ENCODE assay signal across 9 mouse cellular contexts in genomic region chr8:106887336-106888189, GRCm38 (mm10). TPM values are rescaled to one million over a fixed set of nuclear protein-coding genes. Genes with fewer than 3 reads are reported as not detected.
DNase-seq lines count a peak whose midpoint lies in the region; ATAC-seq lines count a peak whose summit lies in the region.
"Had no signal": no experiment of that assay in that cellular context is flagged by ENCODE, and none has a peak within 500 bp of the region (broad histone marks: within the 10 kb centered on the region; RNA-seq: fewer than 3 reads in every experiment).

No protein-coding gene starts in this region.

- no peak overlapping the region for H3K4me2 ChIP-seq in intestine, embryonic 14.5 days (ENCODE audit: low read length)
- no peak overlapping the region for H3K4me2 ChIP-seq in limb, embryonic 11.5 days (ENCODE audit: low read depth, severe bottlenecking)
- H3K4me2 ChIP-seq in midbrain, embryonic 16.5 days (ENCODE audit: low read length), result no peak overlapping the region
- H3K4me2 ChIP-seq: embryonic facial prominence, embryonic 15.5 days had no signal

- H3K9ac ChIP-seq in intestine, embryonic 14.5 days (ENCODE audit: low read length), result no peak overlapping the region
- H3K9ac ChIP-seq in limb, embryonic 11.5 days (ENCODE audit: low read length), result no peak overlapping the region
- no peak overlapping the region for H3K9ac ChIP-seq in midbrain, embryonic 16.5 days (ENCODE audit: low read depth, low read length)
- H3K9ac ChIP-seq: embryonic facial prominence, embryonic 15.5 days had no signal

- 54% methylated on average over 5 of the region's 5 CpGs for WGBS in intestine, embryonic 14.5 days
- 51% methylated on average over 5 of the region's 5 CpGs for WGBS in limb, embryonic 11.5 days
- WGBS in midbrain, embryonic 16.5 days, result 42% methylated on average over 5 of the region's 5 CpGs

- H3K4me3 ChIP-seq in intestine, embryonic 14.5 days (ENCODE audit: low read depth, low read length), result no peak overlapping the region
- H3K4me3 ChIP-seq in limb, embryonic 11.5 days (ENCODE audit: low read depth, low read length), result no peak overlapping the region
- no peak overlapping the region for H3K4me3 ChIP-seq in midbrain, embryonic 16.5 days (ENCODE audit: low read depth, low read length)
- H3K4me3 ChIP-seq: embryonic facial prominence, embryonic 15.5 days had no signal

- H3K9me3 ChIP-seq in intestine, embryonic 14.5 days (ENCODE audit: control insufficient read depth, low read length), result no peaks in the 10 kb centered on the region
- H3K9me3 ChIP-seq in limb, embryonic 11.5 days (ENCODE audit: control insufficient read depth, low read length), result no peaks in the 10 kb centered on the region
- H3K9me3 ChIP-seq in midbrain, embryonic 16.5 days (replicated peaks; ENCODE audit: control insufficient read depth, low read length, poor library complexity, severe bottlenecking), result no peaks in the 10 kb centered on the region
- H3K9me3 ChIP-seq: embryonic facial prominence, embryonic 15.5 days had no signal

- H3K36me3 ChIP-seq in intestine, embryonic 14.5 days (ENCODE audit: control insufficient read depth, insufficient read depth, low read length), result peaks cover 44% of the 10 kb centered on the region
- H3K36me3 ChIP-seq in limb, embryonic 11.5 days (ENCODE audit: control insufficient read depth, insufficient read depth, low read length), result peaks cover 21% of the 10 kb centered on the region; the same call in 1 of the 2 replicates
- 0 out of 2 replicates have a peak, but pooled peaks cover 4% of the 10 kb centered on the region for H3K36me3 ChIP-seq in midbrain, embryonic 16.5 days (ENCODE audit: control insufficient read depth, insufficient read depth, low read length)

- H3K27me3 ChIP-seq in intestine, embryonic 14.5 days (replicated peaks; ENCODE audit: control insufficient read depth, insufficient read depth, low read length), result no peaks in the 10 kb centered on the region
- no peaks in the 10 kb centered on the region for H3K27me3 ChIP-seq in limb, embryonic 11.5 days (ENCODE audit: control insufficient read depth, insufficient read depth, low read length)
- H3K27me3 ChIP-seq in midbrain, embryonic 16.5 days (ENCODE audit: control insufficient read depth, insufficient read depth, low read depth, low read length), result no peaks in the 10 kb centered on the region
- H3K27me3 ChIP-seq: embryonic facial prominence, embryonic 15.5 days had no signal

- peaks cover 10% of the 10 kb centered on the region; the same call in 1 of the 2 replicates for H3K4me1 ChIP-seq in intestine, embryonic 14.5 days (replicated peaks; ENCODE audit: control insufficient read depth, insufficient read depth, low read length)
- 0 out of 2 replicates have a peak, but pooled peaks cover 5% of the 10 kb centered on the region for H3K4me1 ChIP-seq in limb, embryonic 11.5 days (ENCODE audit: control insufficient read depth, insufficient read depth, low read length)
- H3K4me1 ChIP-seq in midbrain, embryonic 16.5 days (ENCODE audit: control insufficient read depth, insufficient read depth, low read length), result peaks cover 14% of the 10 kb centered on the region

- ATAC-seq in intestine, embryonic 14.5 days (replicated peaks; ENCODE audit: low FRiP score, low TSS enrichment, low read depth), result peak; percentile 45; the same call in 1 of the 2 replicates
- no peak for ATAC-seq in limb, embryonic 11.5 days (ENCODE audit: insufficient number of reproducible peaks, low FRiP score, low TSS enrichment, low read depth)
- ATAC-seq in midbrain, embryonic 16.5 days, result peak; percentile 58

- peak; percentile 95 for DNase-seq in 3T3-L1 (ENCODE audit: low read depth, low spot score)
- DNase-seq in NIH3T3 (ENCODE audit: low read depth), result peak; percentile 93
- DNase-seq in cerebellum, postnatal 10 days, result peak; percentile 90 to 94
- peak; percentile 32 to 68 for DNase-seq in frontal cortex, postnatal 10 days (ENCODE audit: low spot score in 2 of 2)
- peak; percentile 87 for DNase-seq in intestine, embryonic 14.5 days (ENCODE audit: low spot score)
- peak; percentile 84 for DNase-seq in limb, embryonic 11.5 days (ENCODE audit: low spot score)
- DNase-seq in spleen, postnatal 36 days (ENCODE audit: low spot score in 2 of 2), result peak; percentile 69 to 71

- no peak overlapping the region for H3K27ac ChIP-seq in intestine, embryonic 14.5 days (ENCODE audit: low read depth)
- no peak overlapping the region for H3K27ac ChIP-seq in limb, embryonic 11.5 days (replicated peaks; ENCODE audit: low read depth, low read length)
- H3K27ac ChIP-seq in midbrain, embryonic 16.5 days (ENCODE audit: low read length), result no peak overlapping the region

RNA-seq across cellular contexts. Expression of gene Utp4, which starts 5.9 kb away (rescaled TPM):
- 79.6 and 85.4 TPM in 2 replicates for polyA plus RNA-seq in intestine, embryonic 14.5 days (2014; fragmentation: Nextera tagmentation; extraction: Ambion mirVana)
- polyA plus RNA-seq in limb, embryonic 11.5 days (2014; fragmentation: Nextera tagmentation; extraction: Ambion mirVana), result 82.6 and 89.6 TPM in 2 replicates
- 42.3 and 46.2 TPM in 2 replicates for polyA plus RNA-seq in midbrain, embryonic 16.5 days (2015; fragmentation: Nextera tagmentation; extraction: Ambion mirVana)

RNA-seq across cellular contexts. Expression of gene Has3, which starts 17.5 kb away (rescaled TPM):
- polyA plus RNA-seq in intestine, embryonic 14.5 days (2014; fragmentation: Nextera tagmentation; extraction: Ambion mirVana), result 0.14 and 0.19 TPM in 2 replicates
- 0.24 and 0.40 TPM in 2 replicates for polyA plus RNA-seq in limb, embryonic 11.5 days (2014; fragmentation: Nextera tagmentation; extraction: Ambion mirVana)
- 1.2 and 1.5 TPM in 2 replicates for polyA plus RNA-seq in midbrain, embryonic 16.5 days (2015; fragmentation: Nextera tagmentation; extraction: Ambion mirVana)

RNA-seq across cellular contexts. Expression of gene Sntb2, which starts 48.0 kb away (rescaled TPM):
- 15.1 TPM in 2 replicates for polyA plus RNA-seq in intestine, embryonic 14.5 days (2014; fragmentation: Nextera tagmentation; extraction: Ambion mirVana)
- 10.7 and 12.9 TPM in 2 replicates for polyA plus RNA-seq in limb, embryonic 11.5 days (2014; fragmentation: Nextera tagmentation; extraction: Ambion mirVana)
- polyA plus RNA-seq in midbrain, embryonic 16.5 days (2015; fragmentation: Nextera tagmentation; extraction: Ambion mirVana), result 4.3 and 4.6 TPM in 2 replicates
